Mouse (Mus musculus): ENCODE results near the gene Prkca.

The Prkca gene

GRCm38 (mm10) chr11:107983224-107983623 is 360.5 kb downstream of the Prkca start:
- DNase-seq, result no peak

- peak; percentile 68 for DNase-seq
Measured at GRCm38 (mm10) chr11:107982225-107982896, 361.4 kb downstream of the Prkca start.

GRCm38 (mm10) chr11:107979497-107980174 is 364.1 kb downstream of the Prkca start:
- no peak for DNase-seq

GRCm38 (mm10) chr11:107969943-107970342 is 373.8 kb downstream of the Prkca start:
- no peak for DNase-seq

- no peak for DNase-seq
Measured at GRCm38 (mm10) chr11:107968147-107968546, 375.6 kb downstream of the Prkca start.

- peak; percentile 14 for DNase-seq
Measured at GRCm38 (mm10) chr11:107966229-107966628, 377.5 kb downstream of the Prkca start.

- DNase-seq, result no peak
Measured at GRCm38 (mm10) chr11:107965449-107965848, 378.3 kb downstream of the Prkca start.

- DNase-seq, result no peak
Measured at GRCm38 (mm10) chr11:107957566-107958350, 386.0 kb downstream of the Prkca start.

GRCm38 (mm10) chr11:107955191-107956062 is 388.3 kb downstream of the Prkca start:
- DNase-seq, result no peak

GRCm38 (mm10) chr11:107951431-107951830 is 392.3 kb downstream of the Prkca start:
- no peak for DNase-seq

- DNase-seq, result no peak
Measured at GRCm38 (mm10) chr11:107950658-107951057, 393.1 kb downstream of the Prkca start.

- DNase-seq, result no peak
Measured at GRCm38 (mm10) chr11:107950211-107950610, 393.5 kb downstream of the Prkca start.

GRCm38 (mm10) chr11:107947951-107948350 is 395.8 kb downstream of the Prkca start:
- no peak for DNase-seq

GRCm38 (mm10) chr11:107946823-107947222 is 396.9 kb downstream of the Prkca start:
- no peak for DNase-seq

- no peak for DNase-seq
Measured at GRCm38 (mm10) chr11:107936929-107937328, 406.8 kb downstream of the Prkca start.

- no peak for DNase-seq
Measured at GRCm38 (mm10) chr11:107931721-107932120, 412.0 kb downstream of the Prkca start.

GRCm38 (mm10) chr11:107931288-107931687 is 412.4 kb downstream of the Prkca start:
- no peak for DNase-seq

- DNase-seq, result no peak
Measured at GRCm38 (mm10) chr11:107929712-107930111, 414.0 kb downstream of the Prkca start.

GRCm38 (mm10) chr11:107919852-107920508 is 423.7 kb downstream of the Prkca start:
- peak; percentile 18 for DNase-seq

- DNase-seq, result no peak
Measured at GRCm38 (mm10) chr11:107917721-107918235, 425.9 kb downstream of the Prkca start.

- peak; percentile 48 for DNase-seq
Measured at GRCm38 (mm10) chr11:107914634-107915226, 429.0 kb downstream of the Prkca start, which contains the start of gene Cacng5. Gene Cacng5, minus strand, starts transcription at chr11:107915055.

Data from liver (tissue).